Mouse (Mus musculus) embryonic facial prominence, embryonic 11.5 days (tissue): ENCODE measurements around the gene 0610012G03Rik. TPM values are rescaled to one million over a fixed set of nuclear protein-coding genes. Genes with fewer than 3 reads are reported as not detected.

Source experiments
- ATAC-seq: fragments of 200-750 bp; cut with Nextera tagmentation; replicated peaks from 2 replicates; pipeline ENCODE4 v1.8.0; 2017; ENCODE audit warnings: low read depth; ENCODE audit not compliant: insufficient number of reproducible peaks, low FRiP score, low TSS enrichment
- DNase-seq: peaks from one replicate; pipeline ENCODE4 v3.0.0-alpha.2; 2015; ENCODE audit warnings: low spot score
- H3K27ac ChIP-seq: fragments of 300-500 bp; sonication (generic); replicated peaks from 2 replicates; pipeline ENCODE4 v1.5.1; 2014; ENCODE audit warnings: mild to moderate bottlenecking, low read depth, low read length, control low read depth
- H3K27me3 ChIP-seq: fragments of 300-500 bp; sonication (generic); 2 replicates; pipeline ENCODE4 v1.6.1; 2014; ENCODE audit warnings: mild to moderate bottlenecking, low read length, moderate library complexity, mixed read lengths; ENCODE audit not compliant: control insufficient read depth, insufficient read depth
- H3K36me3 ChIP-seq: fragments of 300-500 bp; sonication (generic); replicated peaks from 2 replicates; pipeline ENCODE4 v1.6.1; 2014; ENCODE audit warnings: low read depth, mild to moderate bottlenecking, low read length, moderate library complexity, mixed read lengths; ENCODE audit not compliant: control insufficient read depth, insufficient read depth
- H3K4me1 ChIP-seq: fragments of 300-500 bp; sonication (generic); 2 replicates; pipeline ENCODE4 v1.6.1; 2014; ENCODE audit warnings: low read length, mixed read lengths; ENCODE audit not compliant: control insufficient read depth, insufficient read depth
- H3K4me2 ChIP-seq: fragments of 300-500 bp; sonication (generic); 2 replicates; pipeline ENCODE4 v1.6.1; 2014; ENCODE audit warnings: low read depth, mild to moderate bottlenecking, control low read depth, low read length, moderate library complexity
- H3K4me3 ChIP-seq: fragments of 300-500 bp; sonication (generic); 2 replicates; pipeline ENCODE4 v1.5.1; 2014; ENCODE audit warnings: low read depth, low read length, control low read depth
- H3K9ac ChIP-seq: fragments of 300-500 bp; sonication (generic); replicated peaks from 2 replicates; pipeline ENCODE4 v1.6.1; 2014; ENCODE audit warnings: mild to moderate bottlenecking, control low read depth, low read length
- H3K9me3 ChIP-seq: fragments of 300-500 bp; sonication (generic); replicated peaks from 2 replicates; pipeline ENCODE4 v1.6.1; 2016; ENCODE audit warnings: mild to moderate bottlenecking, low read length, inconsistent platforms, mixed read lengths; ENCODE audit not compliant: control insufficient read depth
- WGBS: fragments of 180-500 bp; shearing (Covaris S2); extraction: QIAGEN DNeasy Blood & Tissue Kit; methylation state at CpG from one replicate; pipeline ENCODE4 v1.1.7; 2014; 5-methylcytosine and 5-hydroxymethylcytosine counted together
- polyA plus RNA-seq: library from polyadenylated mRNA; unstranded; fragments of >200 nt; fragmentation: Nextera tagmentation; extraction: Ambion mirVana; gene quantifications from 2 replicates; pipeline ENCODE4 v1.2.1, GENCODE M21; 2014

Gene 0610012G03Rik
- polyA plus RNA-seq, 1 experiment from 2014 or later = 86.6 TPM

- no peak for DNase-seq
- Histone ChIP-seq H3K4me2 (no peak overlapping the region), H3K27me3 (no peaks in the 10 kb centered on the region), H3K9ac (no peak overlapping the region), H3K9me3 (no peaks in the 10 kb centered on the region), H3K36me3 (no peaks in the 10 kb centered on the region), H3K27ac (no peak overlapping the region), H3K4me1 (no peaks in the 10 kb centered on the region; the same call in 1 of the 2 replicates), H3K4me3 (no peak overlapping the region)
- WGBS = 71% methylated on average over 11 of the region's 11 CpGs
- ATAC-seq = no peak
Measured at GRCm38 (mm10) chr16:31908959-31909358, 39.3 kb downstream of the 0610012G03Rik start.

GRCm38 (mm10) chr16:31906896-31907295, 41.4 kb downstream of the 0610012G03Rik start:
- H3K4me1 ChIP-seq = no peaks in the 10 kb centered on the region; the same call in 1 of the 2 replicates
- peak overlapping the region; percentile 24; the same call in 1 of the 2 replicates for H3K4me2 ChIP-seq
- H3K9ac ChIP-seq = peak overlapping the region; percentile 1; the same call in 1 of the 2 replicates
- H3K9me3 ChIP-seq = no peaks in the 10 kb centered on the region
- WGBS = 12% methylated on average over 9 of the region's 9 CpGs
- no peak overlapping the region for H3K27ac ChIP-seq
- ATAC-seq (no peak), DNase-seq (peak; percentile 59)
- no peaks in the 10 kb centered on the region for H3K36me3 ChIP-seq
- no peaks in the 10 kb centered on the region for H3K27me3 ChIP-seq
- H3K4me3 ChIP-seq = no peak overlapping the region; the same call in 1 of the 2 replicates

- peak; percentile 39 for DNase-seq
- Histone ChIP-seq H3K27ac (no peak overlapping the region), H3K4me3 (no peak overlapping the region; the same call in 1 of the 2 replicates), H3K36me3 (no peaks in the 10 kb centered on the region), H3K4me1 (no peaks in the 10 kb centered on the region; the same call in 1 of the 2 replicates), H3K4me2 (0 out of 2 replicates have a peak overlapping the region, but pooled peaks have one; percentile 17), H3K9me3 (no peaks in the 10 kb centered on the region), H3K27me3 (no peaks in the 10 kb centered on the region), H3K9ac (peak overlapping the region; percentile 1; the same call in 1 of the 2 replicates)
- ATAC-seq = no peak
- 28% methylated on average over 20 of the region's 20 CpGs for WGBS
Measured at GRCm38 (mm10) chr16:31905891-31906825, 42.1 kb downstream of the 0610012G03Rik start.

GRCm38 (mm10) chr16:31905331-31905730, 43.0 kb downstream of the 0610012G03Rik start:
- no peak overlapping the region for H3K4me3 ChIP-seq
- WGBS = 75% methylated on average over 4 of the region's 4 CpGs

GRCm38 (mm10) chr16:31903239-31903638, 45.1 kb downstream of the 0610012G03Rik start:
- DNase-seq (no peak), ATAC-seq (no peak)
- Histone ChIP-seq H3K27me3 (no peaks in the 10 kb centered on the region), H3K4me3 (no peak overlapping the region), H3K9ac (no peak overlapping the region), H3K9me3 (no peaks in the 10 kb centered on the region), H3K4me2 (no peak overlapping the region), H3K27ac (no peak overlapping the region), H3K4me1 (no peaks in the 10 kb centered on the region; the same call in 1 of the 2 replicates), H3K36me3 (no peaks in the 10 kb centered on the region)
- 86% methylated on average over 8 of the region's 8 CpGs for WGBS

More at GRCm38 (mm10) chr16:31905331-31905730, 43.0 kb downstream of the 0610012G03Rik start:
- no peaks in the 10 kb centered on the region for H3K27me3 ChIP-seq
- DNase-seq (no peak), ATAC-seq (no peak)
- no peaks in the 10 kb centered on the region for H3K9me3 ChIP-seq
- no peak overlapping the region for H3K9ac ChIP-seq
- no peaks in the 10 kb centered on the region for H3K36me3 ChIP-seq
- H3K4me1 ChIP-seq = no peaks in the 10 kb centered on the region; the same call in 1 of the 2 replicates
- H3K27ac ChIP-seq = no peak overlapping the region
- no peak overlapping the region for H3K4me2 ChIP-seq

GRCm38 (mm10) chr16:31901886-31902285, 46.4 kb downstream of the 0610012G03Rik start:
- 83% methylated on average over 1 of the region's 1 CpGs for WGBS
- DNase-seq = no peak

GRCm38 (mm10) chr16:31898546-31899326, 49.6 kb downstream of the 0610012G03Rik start:
- no peaks in the 10 kb centered on the region for H3K4me1 ChIP-seq
- 84% methylated on average over 18 of the region's 18 CpGs for WGBS
- no peak overlapping the region for H3K4me3 ChIP-seq
- no peak for ATAC-seq
- no peak overlapping the region for H3K27ac ChIP-seq
- DNase-seq = no peak
- H3K4me2 ChIP-seq = no peak overlapping the region
- no peaks in the 10 kb centered on the region; the same call in 1 of the 2 replicates for H3K27me3 ChIP-seq
- no peak overlapping the region for H3K9ac ChIP-seq
- no peaks in the 10 kb centered on the region for H3K36me3 ChIP-seq
- no peaks in the 10 kb centered on the region for H3K9me3 ChIP-seq

More at GRCm38 (mm10) chr16:31901886-31902285, 46.4 kb downstream of the 0610012G03Rik start:
- Histone ChIP-seq H3K36me3 (no peaks in the 10 kb centered on the region), H3K27me3 (no peaks in the 10 kb centered on the region; the same call in 1 of the 2 replicates), H3K4me1 (no peaks in the 10 kb centered on the region; the same call in 1 of the 2 replicates), H3K4me2 (no peak overlapping the region), H3K9ac (no peak overlapping the region), H3K9me3 (no peaks in the 10 kb centered on the region), H3K27ac (no peak overlapping the region), H3K4me3 (no peak overlapping the region)
- no peak for ATAC-seq
